Mouse (Mus musculus) liver, embryonic 14.5 days (tissue): ENCODE measurements at regions not wholly inside any gene's neighbourhood (a gene's known extent, or its start where the extent isn't known, plus 50 kb on each side); places are given as distances from the start of the nearest gene placed in this dataset.

ENCODE experiments used
- CTCF ChIP-seq: IDR thresholded peaks from 2 replicates; pipeline ENCODE4 v1.5.1; 2016; ENCODE audit warnings: antibody characterized with exemption, low read depth, control low read depth
- EP300 ChIP-seq: IDR thresholded peaks from 2 replicates; pipeline ENCODE4 v1.6.1; 2016; ENCODE audit warnings: antibody characterized with exemption, low read depth

- no peak for TF ChIP-seq EP300
- no peak for TF ChIP-seq CTCF
These were observed 60.6 kb upstream of the Syt13 start for GRCm38 (mm10) chr2:92854331-92854730.
